Mouse (Mus musculus): ENCODE measurements at regions not wholly inside any gene's neighbourhood (a gene's known extent, or its start where the extent isn't known, plus 50 kb on each side); places are given as distances from the start of the nearest gene placed in this dataset.

DNA sequence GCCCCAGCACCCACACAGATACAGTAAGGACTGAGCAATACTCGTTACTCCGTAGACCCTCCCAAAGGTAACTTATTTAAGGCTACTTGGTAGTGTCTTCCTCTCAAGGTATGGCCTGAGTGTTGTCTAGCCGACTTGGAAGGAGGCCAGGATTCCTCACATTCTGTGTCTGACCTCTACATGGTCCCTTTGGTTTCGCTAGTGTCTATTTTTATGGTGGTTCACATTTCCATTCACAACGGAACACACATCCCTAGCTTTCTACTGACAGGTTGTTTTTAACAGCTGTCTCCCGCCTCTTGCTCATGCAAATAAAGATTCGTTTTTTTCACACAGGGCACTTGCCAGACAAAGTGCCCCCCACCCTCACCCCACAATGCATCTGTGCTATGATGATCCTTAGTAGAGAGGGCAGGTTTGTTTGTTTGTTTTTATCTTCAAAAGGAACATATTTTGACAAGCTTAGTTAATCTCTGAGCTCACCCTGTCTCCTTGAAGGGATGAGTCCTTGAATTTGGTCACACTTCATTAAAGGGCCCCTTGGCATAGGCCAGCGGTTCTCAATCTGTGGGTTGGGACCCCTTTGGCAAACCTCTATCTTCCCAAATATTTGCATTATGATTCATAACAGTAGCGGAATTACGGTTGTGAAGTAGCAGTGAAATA lies 52.7 kb downstream of the Phlda1 start:
- DNase-seq, result no peak

DNA sequence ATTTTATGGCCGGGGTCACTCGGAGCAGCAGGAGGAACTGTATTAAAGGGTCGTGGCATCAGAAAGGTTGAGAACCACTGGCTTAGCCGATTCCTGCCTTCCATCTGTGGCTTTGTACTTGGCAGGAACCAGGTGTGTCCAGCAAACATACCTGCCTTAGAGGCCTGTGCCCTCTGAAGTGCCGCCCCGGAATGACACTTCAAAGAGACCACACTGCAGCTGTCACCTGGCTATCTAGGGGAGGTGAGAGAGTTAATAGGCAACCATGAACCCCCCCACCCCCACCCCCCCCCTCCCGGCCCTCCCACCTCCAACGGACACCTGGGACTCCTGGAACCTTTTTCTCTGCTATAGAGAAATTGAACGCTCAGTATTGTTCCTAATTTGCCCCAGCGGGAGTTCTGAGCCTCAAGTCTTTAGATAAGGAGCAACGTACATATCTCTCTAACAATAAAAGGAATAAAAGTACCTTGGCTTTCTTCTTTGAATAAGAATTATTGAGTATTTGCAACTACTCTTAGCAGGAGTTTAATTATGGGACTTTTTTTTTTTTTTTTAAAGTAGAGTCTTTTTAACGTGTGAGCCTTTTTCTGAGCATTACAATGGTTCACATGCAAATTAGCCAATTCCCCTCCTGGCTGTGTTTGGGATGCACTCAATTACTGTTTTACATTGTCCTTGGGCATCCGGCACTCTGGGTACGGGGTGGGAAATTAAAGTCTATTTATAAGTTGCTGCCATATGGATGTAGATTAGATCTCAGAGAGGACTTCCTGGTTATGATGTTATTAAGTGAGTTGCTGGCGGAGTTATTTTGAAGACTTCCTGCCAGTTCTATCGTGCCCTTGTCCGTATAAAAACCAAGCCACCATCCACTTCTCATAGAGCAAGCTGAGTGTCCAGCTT lies 53.5 kb downstream of the Phlda1 start:
- DNase-seq, result no peak

DNA sequence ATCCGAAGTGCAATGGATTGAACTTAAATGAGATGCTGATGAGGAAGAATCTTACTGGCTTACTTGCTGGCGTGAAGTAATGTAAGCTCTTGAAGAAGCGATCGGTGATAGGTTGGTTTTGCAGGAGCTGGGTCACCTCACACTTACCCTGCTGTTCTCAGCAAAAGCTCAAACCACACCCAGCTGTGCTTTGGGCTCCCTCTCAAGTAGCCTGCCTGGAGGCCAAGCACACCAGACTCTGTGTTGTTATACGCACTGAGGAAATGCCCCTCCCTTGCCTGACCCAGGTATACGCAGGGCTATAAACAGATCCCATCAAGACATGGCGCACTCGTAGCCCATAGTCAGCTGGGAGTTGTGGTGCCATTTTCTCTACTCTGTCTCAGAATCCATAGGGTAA lies 56.5 kb downstream of the Phlda1 start:
- DNase-seq, result no peak

- peak; percentile 67 for DNase-seq
Observed at GRCm38 (mm10) chr10:111566873-111567381, 60.8 kb downstream of the Phlda1 start.

GRCm38 (mm10) chr10:111570501-111571258 lies 64.6 kb downstream of the Phlda1 start:
- no peak for DNase-seq

DNA sequence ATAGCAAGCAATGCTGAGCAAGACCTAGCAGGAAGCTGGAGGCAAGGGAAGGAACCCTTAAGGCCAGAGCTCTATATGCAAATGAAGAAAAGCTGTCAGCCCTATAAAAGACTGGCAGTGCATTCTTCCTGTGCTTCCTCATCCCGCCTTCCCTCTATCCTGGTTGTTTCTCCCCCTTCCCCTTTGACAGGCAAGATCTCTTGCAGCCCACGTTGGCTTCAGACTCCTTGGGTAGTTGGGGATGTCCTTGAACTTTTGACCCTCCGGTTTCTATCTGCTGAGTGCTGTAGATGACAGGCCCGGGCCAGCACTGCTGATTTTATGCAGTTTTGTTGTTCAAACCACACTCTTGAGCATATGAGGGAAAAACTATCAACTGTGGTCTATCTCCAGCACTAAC lies 68.1 kb downstream of the Phlda1 start:
- no peak for DNase-seq

GRCm38 (mm10) chr10:111574812-111575211 lies 68.7 kb downstream of the Phlda1 start:
- DNase-seq, result no peak

DNA sequence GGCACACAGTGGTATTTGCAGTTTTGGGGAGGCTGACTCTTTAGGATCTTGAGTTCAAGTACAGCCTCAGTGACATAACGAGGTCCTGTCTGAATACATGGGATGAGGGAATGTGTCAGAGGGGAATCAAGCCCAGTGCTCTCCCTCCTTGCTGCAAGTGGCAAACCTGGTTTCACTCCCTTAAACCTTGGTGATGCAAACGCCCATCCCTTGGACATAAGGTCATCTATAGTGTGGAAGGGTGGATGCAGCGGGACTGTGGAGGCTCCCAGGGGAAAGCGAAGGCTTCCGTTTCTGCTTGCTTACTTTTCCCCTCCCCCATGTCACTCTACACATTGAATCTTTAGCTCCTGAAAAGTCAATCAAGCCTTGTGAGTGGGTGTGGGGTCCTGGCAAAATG lies 69.2 kb downstream of the Phlda1 start:
- no peak for DNase-seq

- no peak for DNase-seq
Observed at GRCm38 (mm10) chr10:111575926-111576325, 69.8 kb downstream of the Phlda1 start.

GRCm38 (mm10) chr10:111576395-111577069 lies 70.4 kb downstream of the Phlda1 start:
- no peak for DNase-seq

- no peak for DNase-seq
Observed at GRCm38 (mm10) chr10:111578536-111578935, 72.5 kb downstream of the Phlda1 start.

DNA sequence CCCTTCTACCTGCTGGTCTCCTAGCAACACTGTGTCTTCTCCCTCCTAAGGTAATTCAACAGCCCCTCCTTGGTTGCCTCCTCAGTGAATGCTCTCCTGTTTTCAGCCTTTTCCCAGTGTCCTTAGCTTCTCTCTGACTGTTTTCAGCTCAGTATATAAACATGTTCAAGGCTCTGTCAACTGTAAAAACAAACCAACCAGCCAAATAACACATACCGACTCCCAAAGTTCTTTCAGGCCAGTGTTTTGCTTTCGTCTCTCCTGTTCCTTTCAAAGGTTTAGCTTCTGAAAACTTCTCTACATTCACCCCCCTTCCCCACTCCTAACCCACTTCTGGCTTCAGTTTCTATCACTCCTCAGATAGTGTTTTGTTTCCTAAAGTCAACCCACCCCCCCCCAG lies 73.4 kb downstream of the Phlda1 start:
- no peak for DNase-seq

DNA sequence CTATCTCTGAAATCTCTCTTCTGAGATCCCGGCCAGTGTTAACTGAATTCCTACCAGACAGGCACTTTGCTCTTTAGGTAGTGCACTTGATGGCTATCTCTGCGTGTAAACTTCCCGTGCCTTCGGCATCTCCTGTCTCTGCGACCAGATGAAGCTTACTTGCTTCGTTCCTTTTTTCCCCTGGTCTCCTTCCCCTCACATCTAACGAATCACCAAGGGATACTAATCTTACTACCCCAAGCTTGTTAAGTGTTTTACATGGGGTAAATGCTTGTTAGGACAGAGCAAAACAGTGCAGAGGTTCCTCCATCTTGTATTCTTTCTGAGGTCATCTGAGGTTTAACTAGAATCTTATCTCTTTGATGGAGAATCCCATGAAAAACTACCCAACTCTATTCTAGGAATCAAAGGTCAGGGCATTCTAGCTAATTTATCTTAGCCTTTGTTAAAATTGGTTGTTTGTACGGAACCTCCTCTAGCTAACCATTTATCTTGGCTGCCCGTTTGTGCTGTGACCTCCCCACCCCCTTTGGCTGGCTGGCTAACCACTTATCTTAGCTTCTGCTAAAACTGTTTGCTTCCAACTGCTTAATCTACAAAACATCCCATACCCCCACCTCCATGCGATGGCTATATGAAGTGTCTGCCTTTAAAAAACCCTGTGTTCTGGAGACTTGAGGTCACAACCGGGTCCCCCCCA lies 74.5 kb downstream of the Phlda1 start:
- DNase-seq, result peak; percentile 41

GRCm38 (mm10) chr10:111581847-111582246 lies 75.8 kb downstream of the Phlda1 start:
- no peak for DNase-seq

GRCm38 (mm10) chr10:111582321-111583123 lies 76.4 kb downstream of the Phlda1 start:
- peak; percentile 56 for DNase-seq

- DNase-seq, result peak; percentile 20
Observed at GRCm38 (mm10) chr10:111583124-111583743, 77.1 kb downstream of the Phlda1 start.

DNA sequence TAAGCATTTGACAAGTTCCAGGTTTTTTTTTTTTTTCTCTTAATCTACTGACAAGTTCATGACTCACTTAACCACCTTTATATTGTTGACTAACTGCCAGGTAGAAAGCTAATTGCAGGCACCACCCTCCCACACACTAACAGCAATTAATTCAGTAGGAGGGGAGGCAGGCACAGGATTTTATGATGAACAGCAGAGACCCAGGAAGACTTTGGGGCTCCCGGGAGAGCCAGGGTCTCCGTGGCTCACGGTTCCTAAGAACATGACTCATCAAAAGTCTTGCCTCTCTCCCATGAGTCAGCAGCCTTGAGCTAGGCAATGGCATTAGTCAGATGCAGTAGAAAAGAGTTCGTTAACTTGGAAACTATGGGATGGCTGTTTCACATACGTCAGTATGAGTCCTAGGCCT lies 77.7 kb downstream of the Phlda1 start:
- DNase-seq, result no peak

DNA sequence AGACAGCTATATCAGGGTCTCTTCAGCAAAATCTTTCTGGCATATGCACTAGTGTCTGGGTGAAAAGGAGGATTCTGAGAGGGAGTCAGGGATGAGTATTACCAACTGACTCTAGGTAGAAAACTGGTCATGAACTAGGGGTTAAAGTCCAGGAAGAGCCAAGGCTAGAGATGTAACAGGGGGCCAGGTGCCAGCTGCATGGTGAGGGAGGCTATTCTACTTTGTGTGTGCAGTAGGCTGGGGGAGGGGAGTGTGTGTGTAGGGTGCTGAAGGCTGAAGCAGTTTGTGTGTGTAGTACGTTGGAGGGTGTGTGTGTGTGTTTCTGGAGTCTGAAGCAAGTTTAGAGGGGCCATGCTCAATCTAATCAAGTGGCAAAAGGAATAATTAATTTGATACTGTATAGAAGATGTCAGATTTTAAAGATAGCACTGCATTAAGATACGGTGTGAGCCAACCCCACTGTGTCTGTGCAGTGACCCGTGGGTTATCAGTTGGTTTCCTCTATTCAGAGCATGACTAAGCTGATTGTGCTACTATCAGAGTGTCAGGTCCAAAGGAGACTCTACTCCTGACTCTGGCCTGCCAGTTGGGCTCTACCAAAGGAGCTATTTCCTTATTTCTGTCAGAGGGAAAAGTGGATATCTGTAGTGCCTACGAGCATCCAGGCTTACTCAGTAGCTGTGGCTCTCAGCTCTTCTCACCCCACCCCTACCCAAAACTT lies 82.0 kb downstream of the Phlda1 start:
- no peak for DNase-seq

DNA sequence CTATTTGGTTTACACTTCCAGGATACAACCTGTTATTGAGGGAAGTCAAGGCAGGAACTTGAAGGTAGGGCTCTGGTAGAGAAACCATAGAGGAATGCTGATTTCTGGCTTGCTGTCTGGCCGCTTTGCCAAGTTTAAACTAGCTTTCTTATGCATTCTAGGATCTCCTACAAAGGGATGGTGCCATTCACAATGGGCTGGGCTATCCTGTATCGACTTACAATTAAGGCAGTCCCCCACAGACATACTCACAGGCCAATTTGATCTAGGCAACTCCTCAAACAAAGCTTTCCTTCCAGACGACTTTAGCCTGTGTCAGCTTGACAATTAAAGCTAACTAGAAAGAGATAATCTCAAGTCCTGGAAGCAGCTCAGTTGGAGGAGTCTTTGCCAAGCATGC lies 83.1 kb downstream of the Phlda1 start:
- no peak for DNase-seq

Data from kidney, adult 18-20 months (tissue).